Mouse (Mus musculus): Measurements from ENCODE around the gene Atp2a3. TPM values are rescaled to one million over a fixed set of nuclear protein-coding genes. Genes with fewer than 3 reads are reported as not detected.

The Atp2a3 gene
- polyA plus RNA-seq, 1 experiment from 2014 or later: 1.3 TPM

- H3K4me1 ChIP-seq: peaks cover 7% of the 10 kb centered on the region
- H3K4me2 ChIP-seq: no peak overlapping the region
- H3K9me3 ChIP-seq: no peaks in the 10 kb centered on the region
- WGBS: 44% methylated on average over 7 of the region's 7 CpGs
- H3K9ac ChIP-seq: no peak overlapping the region
- H3K27me3 ChIP-seq: peaks cover 26% of the 10 kb centered on the region
- no peak overlapping the region for H3K27ac ChIP-seq
- H3K4me3 ChIP-seq: no peak overlapping the region
- ATAC-seq (ENCODE audit: insufficient number of reproducible peaks, insufficient read depth, low FRiP score, low TSS enrichment, low read depth): no peak
- H3K36me3 ChIP-seq: 0 out of 2 replicates have a peak, but pooled peaks cover 2% of the 10 kb centered on the region
Observed at GRCm38 (mm10) chr11:73024236-73024904, 63.4 kb downstream of the Atp2a3 start.

DNA sequence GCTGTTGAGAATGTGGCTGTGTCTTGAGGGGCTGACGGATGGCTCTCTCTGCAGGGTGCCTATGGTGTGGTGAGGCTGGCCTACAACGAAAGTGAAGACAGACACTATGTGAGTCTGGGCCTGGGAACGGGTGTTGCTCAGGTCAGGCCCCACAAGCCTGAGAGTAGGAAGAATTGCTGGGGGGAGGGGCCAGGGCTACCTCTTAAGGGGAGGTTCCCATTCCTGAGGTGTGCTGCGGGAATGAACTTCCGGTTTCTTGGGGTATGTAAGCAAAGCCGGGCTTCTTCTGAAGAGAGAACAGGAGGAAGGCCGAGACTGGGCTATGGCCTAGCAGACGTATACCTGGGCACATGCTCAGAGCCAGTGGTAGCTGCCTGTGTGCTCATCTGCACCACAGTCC is 66.0 kb downstream of the Atp2a3 start:
- peaks cover under 1% of the 10 kb centered on the region; the same call in 1 of the 2 replicates for H3K27me3 ChIP-seq
- no peak overlapping the region for H3K4me2 ChIP-seq
- no peaks in the 10 kb centered on the region for H3K9me3 ChIP-seq
- no peak for ATAC-seq (ENCODE audit: insufficient number of reproducible peaks, insufficient read depth, low FRiP score, low TSS enrichment, low read depth)
- no peak overlapping the region for H3K9ac ChIP-seq
- H3K4me3 ChIP-seq: no peak overlapping the region
- 52% methylated on average over 8 of the region's 8 CpGs for WGBS
- 0 out of 2 replicates have a peak, but pooled peaks cover 2% of the 10 kb centered on the region for H3K36me3 ChIP-seq
- no peak overlapping the region for H3K27ac ChIP-seq
- peaks cover 8% of the 10 kb centered on the region; the same call in 1 of the 2 replicates for H3K4me1 ChIP-seq

DNA sequence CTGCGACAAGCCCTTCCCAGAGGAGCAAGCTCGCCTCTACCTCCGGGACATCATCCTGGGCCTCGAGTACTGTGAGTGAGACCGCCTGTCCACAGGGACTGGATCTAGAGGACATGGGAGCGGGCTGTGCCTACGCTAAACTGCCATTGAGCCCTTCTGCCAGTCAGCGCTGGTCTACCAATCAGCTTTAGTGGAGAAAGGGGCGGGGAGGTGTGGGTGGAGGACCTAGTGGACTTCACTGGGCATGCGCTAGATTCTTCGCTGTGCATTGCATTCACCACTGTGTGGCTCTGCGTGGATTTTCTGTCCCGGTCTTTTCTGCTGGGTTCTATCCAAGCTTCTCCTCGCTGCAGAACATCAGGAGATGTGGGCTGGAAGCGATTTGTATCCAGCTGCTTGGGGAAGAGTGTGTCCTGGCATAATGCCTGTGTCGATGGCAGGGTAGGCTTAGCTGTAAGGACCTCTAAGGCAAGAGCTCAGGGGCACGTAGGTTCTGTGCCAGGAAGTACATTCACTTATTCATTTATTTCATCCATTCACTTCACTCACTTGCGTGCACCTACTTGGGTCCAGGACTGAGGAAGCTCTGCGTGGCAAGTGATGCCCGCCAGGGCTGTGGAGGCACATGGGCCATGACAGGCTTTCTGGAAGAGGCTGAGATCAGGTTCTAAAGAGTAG is 70.0 kb downstream of the Atp2a3 start:
- no peaks in the 10 kb centered on the region for H3K9me3 ChIP-seq
- H3K27ac ChIP-seq: peak overlapping the region; percentile 70
- WGBS: 24% methylated on average over 20 of the region's 20 CpGs
- H3K4me3 ChIP-seq: peak overlapping the region; percentile 40
- peak overlapping the region; percentile 72 for H3K4me2 ChIP-seq
- peaks cover 8% of the 10 kb centered on the region; the same call in 1 of the 2 replicates for H3K4me1 ChIP-seq
- 0 out of 2 replicates have a peak, but pooled peaks cover 6% of the 10 kb centered on the region for H3K36me3 ChIP-seq
- no peaks in the 10 kb centered on the region for H3K27me3 ChIP-seq
- peak overlapping the region; percentile 69 for H3K9ac ChIP-seq
- ATAC-seq (ENCODE audit: insufficient number of reproducible peaks, insufficient read depth, low FRiP score, low TSS enrichment, low read depth): peak; percentile 87

GRCm38 (mm10) chr11:73031536-73031935 is 70.6 kb downstream of the Atp2a3 start:
- H3K4me3 ChIP-seq: no peak overlapping the region
- no peak for ATAC-seq (ENCODE audit: insufficient number of reproducible peaks, insufficient read depth, low FRiP score, low TSS enrichment, low read depth)
- peak overlapping the region; percentile 72 for H3K4me2 ChIP-seq
- WGBS: 80% methylated on average over 5 of the region's 5 CpGs
- H3K27me3 ChIP-seq: no peaks in the 10 kb centered on the region
- H3K36me3 ChIP-seq: 0 out of 2 replicates have a peak, but pooled peaks cover 7% of the 10 kb centered on the region
- peak overlapping the region; percentile 69; the same call in 1 of the 2 replicates for H3K9ac ChIP-seq
- peaks cover 8% of the 10 kb centered on the region; the same call in 1 of the 2 replicates for H3K4me1 ChIP-seq
- no peaks in the 10 kb centered on the region for H3K9me3 ChIP-seq
- H3K27ac ChIP-seq: peak overlapping the region; percentile 70

DNA sequence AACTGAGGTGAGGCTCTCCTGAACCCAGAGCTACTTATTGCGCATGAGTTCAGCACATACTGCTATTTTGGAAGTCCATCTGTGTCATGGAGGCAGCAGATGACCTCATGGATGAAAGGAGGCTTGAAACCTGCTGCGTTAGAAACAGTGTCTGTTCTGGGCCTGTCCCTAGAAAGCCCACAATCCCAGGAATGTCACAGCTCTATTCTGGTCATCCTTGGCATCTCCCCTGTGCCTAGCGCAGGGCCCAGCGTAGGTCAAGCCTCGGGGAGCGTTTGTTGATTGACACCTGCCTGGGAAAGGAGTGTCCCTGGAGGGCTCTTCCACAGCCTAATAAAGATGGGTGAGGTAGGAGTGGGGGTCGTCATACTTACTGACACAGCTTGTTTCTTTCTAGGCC is 75.1 kb downstream of the Atp2a3 start:
- no peak for ATAC-seq (ENCODE audit: insufficient number of reproducible peaks, insufficient read depth, low FRiP score, low TSS enrichment, low read depth)
- Histone ChIP-seq H3K27me3 (no peaks in the 10 kb centered on the region), H3K9ac (no peak overlapping the region), H3K4me3 (no peak overlapping the region), H3K4me1 (peaks cover 7% of the 10 kb centered on the region; the same call in 1 of the 2 replicates), H3K4me2 (no peak overlapping the region), H3K36me3 (peaks cover 19% of the 10 kb centered on the region), H3K9me3 (no peaks in the 10 kb centered on the region), H3K27ac (no peak overlapping the region)
- 80% methylated on average over 7 of the region's 7 CpGs for WGBS

- H3K4me3 ChIP-seq: no peak overlapping the region
- no peak for ATAC-seq (ENCODE audit: insufficient number of reproducible peaks, insufficient read depth, low FRiP score, low TSS enrichment, low read depth)
- H3K9me3 ChIP-seq: no peaks in the 10 kb centered on the region
- H3K9ac ChIP-seq: no peak overlapping the region
- WGBS: 56% methylated on average over 6 of the region's 6 CpGs
- no peaks in the 10 kb centered on the region for H3K27me3 ChIP-seq
- peaks cover 19% of the 10 kb centered on the region for H3K36me3 ChIP-seq
- H3K4me2 ChIP-seq: no peak overlapping the region
- no peak overlapping the region for H3K27ac ChIP-seq
- no peaks in the 10 kb centered on the region for H3K4me1 ChIP-seq
Observed at GRCm38 (mm10) chr11:73036889-73037288, 75.9 kb downstream of the Atp2a3 start.

- ATAC-seq (ENCODE audit: insufficient number of reproducible peaks, insufficient read depth, low FRiP score, low TSS enrichment, low read depth): 0 out of 2 replicates have a peak, but pooled peaks have one; percentile 39
- Histone ChIP-seq H3K9me3 (no peaks in the 10 kb centered on the region), H3K4me1 (no peaks in the 10 kb centered on the region), H3K27ac (no peak overlapping the region), H3K4me3 (no peak overlapping the region), H3K27me3 (no peaks in the 10 kb centered on the region), H3K4me2 (no peak overlapping the region), H3K36me3 (peaks cover 19% of the 10 kb centered on the region), H3K9ac (no peak overlapping the region)
- WGBS: 85% methylated on average over 3 of the region's 3 CpGs
Observed at GRCm38 (mm10) chr11:73037691-73038090, 76.7 kb downstream of the Atp2a3 start.

DNA sequence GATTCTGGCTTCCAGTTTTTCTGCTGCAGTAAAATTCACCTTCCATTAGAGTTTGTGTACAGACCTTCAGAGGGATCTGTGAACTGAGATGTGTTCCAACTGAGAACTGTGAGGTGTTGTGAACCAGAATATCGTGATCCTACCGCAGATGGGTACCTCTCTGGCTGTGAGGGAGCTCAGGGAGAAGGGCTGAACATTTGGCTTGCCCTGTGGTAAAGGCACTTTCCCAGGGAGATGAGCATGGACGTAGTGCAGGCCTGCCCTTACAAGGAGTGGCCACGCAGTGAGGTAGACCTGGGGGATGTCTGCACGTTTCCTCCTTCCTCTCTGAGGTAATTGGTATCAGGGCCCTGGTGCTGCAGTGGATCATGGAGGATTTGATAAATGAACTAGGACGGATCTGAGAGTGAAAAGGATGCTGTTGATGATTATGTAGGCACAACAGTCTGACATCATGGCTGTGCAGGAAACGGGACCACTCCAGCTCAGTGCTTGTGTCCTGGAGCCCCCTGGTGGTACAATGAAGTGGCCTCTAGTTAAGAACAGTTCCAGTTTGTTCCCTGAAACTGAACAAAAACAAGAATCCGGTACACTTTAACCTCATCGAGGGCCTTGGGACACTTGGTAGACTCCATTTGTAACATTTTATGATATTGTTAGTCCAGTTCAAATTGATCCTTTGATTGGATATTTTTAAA is 78.3 kb downstream of the Atp2a3 start:
- peak; percentile 27; the same call in 1 of the 2 replicates for ATAC-seq (ENCODE audit: insufficient number of reproducible peaks, insufficient read depth, low FRiP score, low TSS enrichment, low read depth)

More for the DNA sequence above, 78.3 kb downstream of the Atp2a3 start:
- H3K4me3 ChIP-seq: no peak overlapping the region
- H3K27me3 ChIP-seq: no peaks in the 10 kb centered on the region
- WGBS: 52% methylated on average over 9 of the region's 9 CpGs
- no peaks in the 10 kb centered on the region for H3K4me1 ChIP-seq
- H3K4me2 ChIP-seq: no peak overlapping the region
- no peak overlapping the region for H3K9ac ChIP-seq
- no peaks in the 10 kb centered on the region for H3K9me3 ChIP-seq
- H3K36me3 ChIP-seq: peaks cover 17% of the 10 kb centered on the region
- H3K27ac ChIP-seq: no peak overlapping the region

Small RNA genes within 50 kb of the gene (microRNA-seq; reads per million reads assigned to microRNA genes)
- gene Gm44467: not detected

Other genes starting within 250 kb of the Atp2a3 start
- 7.8 and 8.5 TPM in 2 replicates for gene Cyb5d2, start 165.0 kb upstream of the Atp2a3 start, polyA plus RNA-seq (2015; fragmentation: Nextera tagmentation; extraction: Ambion mirVana)
- gene Zzef1, start 164.9 kb upstream of the Atp2a3 start, polyA plus RNA-seq (2015; fragmentation: Nextera tagmentation; extraction: Ambion mirVana): 10.6 and 11.6 TPM in 2 replicates
- gene P2rx1, start 37.9 kb downstream of the Atp2a3 start, polyA plus RNA-seq (2015; fragmentation: Nextera tagmentation; extraction: Ambion mirVana): 0.96 and 1.0 TPM in 2 replicates
- 8.4 and 8.6 TPM in 2 replicates for gene Camkk1, start 57.8 kb downstream of the Atp2a3 start, polyA plus RNA-seq (2015; fragmentation: Nextera tagmentation; extraction: Ambion mirVana)
- 14.4 and 14.5 TPM in 2 replicates for gene Ncbp3, start 86.6 kb downstream of the Atp2a3 start, polyA plus RNA-seq (2015; fragmentation: Nextera tagmentation; extraction: Ambion mirVana)
- gene Itgae, start 129.4 kb downstream of the Atp2a3 start, polyA plus RNA-seq (2015; fragmentation: Nextera tagmentation; extraction: Ambion mirVana): 0.22 and 0.32 TPM in 2 replicates
- 14.6 and 16.2 TPM in 2 replicates for gene Haspin, start 177.1 kb downstream of the Atp2a3 start, polyA plus RNA-seq (2015; fragmentation: Nextera tagmentation; extraction: Ambion mirVana)
- 0.25 TPM in 1 of 2 replicates, not detected in the other for gene P2rx5, start 199.3 kb downstream of the Atp2a3 start, polyA plus RNA-seq (2015; fragmentation: Nextera tagmentation; extraction: Ambion mirVana)
- 94.3 and 102 TPM in 2 replicates for gene Emc6, start 215.9 kb downstream of the Atp2a3 start, polyA plus RNA-seq (2015; fragmentation: Nextera tagmentation; extraction: Ambion mirVana)
- 199 and 208 TPM in 2 replicates for gene Tax1bp3, start 215.9 kb downstream of the Atp2a3 start, polyA plus RNA-seq (2015; fragmentation: Nextera tagmentation; extraction: Ambion mirVana)
- gene Ctns, start 237.9 kb downstream of the Atp2a3 start, polyA plus RNA-seq (2015; fragmentation: Nextera tagmentation; extraction: Ambion mirVana): 23.5 and 23.6 TPM in 2 replicates
- 1.6 and 1.9 TPM in 2 replicates for gene Shpk, start 238.3 kb downstream of the Atp2a3 start, polyA plus RNA-seq (2015; fragmentation: Nextera tagmentation; extraction: Ambion mirVana)